Mouse (Mus musculus) midbrain, embryonic 10.5 days (tissue): Measurements from ENCODE around the gene Nop14. TPM values are rescaled to one million over a fixed set of nuclear protein-coding genes. Genes with fewer than 3 reads are reported as not detected.

Source experiments
- DNase-seq: peaks from one replicate; pipeline ENCODE4 v3.0.0-alpha.2; 2017; ENCODE audit warnings: low spot score
- H3K27ac ChIP-seq: fragments of 300-500 bp; sonication (generic); replicated peaks from 2 replicates; pipeline ENCODE4 v1.5.1; 2016; ENCODE audit warnings: mild to moderate bottlenecking
- H3K27me3 ChIP-seq: fragments of 300-500 bp; sonication (generic); 2 replicates; pipeline ENCODE4 v1.6.1; 2016; ENCODE audit warnings: low read depth, mild to moderate bottlenecking; ENCODE audit not compliant: poor library complexity, severe bottlenecking
- H3K36me3 ChIP-seq: fragments of 300-500 bp; sonication (generic); 2 replicates; pipeline ENCODE4 v1.6.1; 2016; ENCODE audit warnings: mild to moderate bottlenecking, moderate library complexity
- H3K4me1 ChIP-seq: fragments of 300-500 bp; sonication (generic); 2 replicates; pipeline ENCODE4 v1.6.1; 2016
- H3K4me3 ChIP-seq: fragments of 300-500 bp; sonication (generic); 2 replicates; pipeline ENCODE4 v1.5.1; 2016; ENCODE audit warnings: mild to moderate bottlenecking, moderate library complexity
- H3K9me3 ChIP-seq: fragments of 300-500 bp; sonication (generic); replicated peaks from 2 replicates; pipeline ENCODE4 v1.6.1; 2016; ENCODE audit warnings: mild to moderate bottlenecking
- WGBS: fragments of 180-500 bp; shearing (Covaris S2); methylation state at CpG from one replicate; pipeline ENCODE4 v1.1.7; 2016; 5-methylcytosine and 5-hydroxymethylcytosine counted together
- polyA plus RNA-seq: library from polyadenylated mRNA; unstranded; fragments of >200 nt; fragmentation: Nextera tagmentation; extraction: Ambion mirVana; gene quantifications from 2 replicates; pipeline ENCODE4 v1.2.1, GENCODE M21; 2016

The Nop14 gene
- polyA plus RNA-seq, 1 experiment from 2014 or later: 27.4 TPM

DNA sequence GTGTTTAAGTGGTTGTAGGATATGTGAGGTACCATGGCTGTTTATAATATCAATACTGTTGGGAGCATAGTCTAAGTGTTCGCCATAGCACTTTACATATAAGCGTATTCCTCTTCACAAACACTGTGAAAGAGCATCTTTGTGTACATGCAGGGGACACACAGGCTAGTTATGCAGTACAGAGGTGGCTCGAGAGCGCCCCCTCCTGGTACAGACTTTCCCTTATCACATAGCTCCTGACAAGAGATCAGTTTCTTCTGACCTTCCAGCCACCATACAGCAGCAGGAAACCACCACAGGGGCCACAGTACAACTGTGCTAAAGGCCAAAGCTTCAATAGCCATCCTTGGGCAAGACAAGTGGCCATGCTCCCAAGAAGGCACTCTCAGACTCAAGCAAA is 12.4 kb downstream of the Nop14 start:
- Histone ChIP-seq H3K27me3 (no peaks in the 10 kb centered on the region), H3K9me3 (no peaks in the 10 kb centered on the region), H3K27ac (no peak overlapping the region), H3K4me1 (no peaks in the 10 kb centered on the region), H3K36me3 (peaks cover 100% of the 10 kb centered on the region), H3K4me3 (no peak overlapping the region)
- peak; percentile 67 for DNase-seq
- 56% methylated on average over 4 of the region's 4 CpGs for WGBS

DNA sequence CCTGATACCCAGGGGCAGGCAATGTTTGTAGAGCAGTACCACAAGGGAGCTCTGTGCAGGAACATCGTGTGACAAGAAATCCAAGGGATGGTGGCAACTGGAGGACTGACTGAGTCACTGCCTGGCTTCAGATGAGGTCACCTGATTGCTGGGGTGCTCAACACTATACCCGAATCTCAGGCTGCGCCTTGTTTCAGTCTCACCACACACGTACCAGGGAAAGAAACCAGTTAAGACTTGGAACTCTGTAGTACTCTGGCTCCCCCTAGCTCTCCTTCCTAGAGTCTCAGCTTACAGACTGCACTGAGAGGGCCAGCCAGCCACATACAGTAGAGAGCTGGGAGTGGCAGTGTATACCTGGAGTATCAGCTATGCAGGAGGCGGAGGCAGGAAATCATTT is 17.0 kb downstream of the Nop14 start:
- DNase-seq: no peak

GRCm38 (mm10) chr5:34641991-34642390 is 18.0 kb downstream of the Nop14 start:
- peaks cover 12% of the 10 kb centered on the region for H3K4me1 ChIP-seq
- 86% methylated on average over 3 of the region's 3 CpGs for WGBS
- DNase-seq: no peak
- no peaks in the 10 kb centered on the region for H3K27me3 ChIP-seq
- H3K27ac ChIP-seq: no peak overlapping the region
- no peak overlapping the region for H3K4me3 ChIP-seq
- peaks cover 93% of the 10 kb centered on the region for H3K36me3 ChIP-seq
- no peaks in the 10 kb centered on the region for H3K9me3 ChIP-seq

More for the DNA sequence above, 17.0 kb downstream of the Nop14 start:
- no peaks in the 10 kb centered on the region for H3K27me3 ChIP-seq
- no peaks in the 10 kb centered on the region for H3K9me3 ChIP-seq
- H3K27ac ChIP-seq: no peak overlapping the region
- peaks cover 2% of the 10 kb centered on the region; the same call in 1 of the 2 replicates for H3K4me1 ChIP-seq
- H3K36me3 ChIP-seq: peaks cover 95% of the 10 kb centered on the region
- 86% methylated on average over 5 of the region's 5 CpGs for WGBS
- no peak overlapping the region for H3K4me3 ChIP-seq

GRCm38 (mm10) chr5:34637591-34638156 is 22.3 kb downstream of the Nop14 start:
- 82% methylated on average over 7 of the region's 7 CpGs for WGBS
- Histone ChIP-seq H3K4me1 (peaks cover 38% of the 10 kb centered on the region), H3K9me3 (no peaks in the 10 kb centered on the region), H3K27me3 (no peaks in the 10 kb centered on the region), H3K27ac (peak overlapping the region; percentile 86), H3K36me3 (peaks cover 81% of the 10 kb centered on the region), H3K4me3 (peak overlapping the region; percentile 66; the same call in 1 of the 2 replicates)
- DNase-seq: no peak

DNA sequence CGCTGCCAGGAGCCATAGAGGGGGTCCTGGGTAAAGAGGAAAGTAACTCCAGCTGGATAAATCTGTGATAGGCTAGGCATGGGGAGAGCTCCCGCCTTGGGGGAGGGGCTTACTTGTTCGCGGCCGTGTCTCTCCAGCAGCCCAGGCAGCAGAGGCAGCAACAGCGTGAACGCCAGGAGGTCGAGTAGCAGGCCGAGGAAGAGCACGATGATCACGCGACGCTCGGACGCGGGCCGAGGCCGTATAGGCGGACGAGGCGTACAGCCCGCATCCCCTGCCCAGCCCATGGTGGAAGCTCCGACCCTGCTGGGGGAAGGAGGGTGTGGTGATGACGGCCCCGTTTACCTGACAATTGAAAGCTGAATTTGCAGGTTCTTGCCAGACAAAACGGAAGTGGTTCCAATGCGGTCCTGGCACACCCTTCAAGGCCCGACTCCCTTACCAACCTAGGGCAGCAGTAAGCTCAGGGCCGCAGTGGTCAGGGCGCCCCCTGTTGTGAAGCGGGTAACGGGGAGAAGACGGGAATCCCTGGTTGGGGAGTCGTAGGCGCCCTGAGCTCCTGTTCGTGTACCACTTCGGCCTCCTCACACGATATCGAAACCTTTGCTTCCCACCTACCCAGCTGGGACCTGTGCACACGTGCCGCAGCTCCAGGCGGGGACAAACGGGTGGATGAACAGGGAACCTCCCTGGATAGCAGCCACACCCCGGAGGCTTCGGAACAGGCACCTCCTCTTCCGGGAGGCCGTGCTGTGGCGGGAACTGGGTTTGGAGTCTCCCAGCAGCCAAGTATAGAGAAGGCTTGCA is 23.3 kb downstream of the Nop14 start, which contains the start of gene Mfsd10:
Mfsd10 (minus strand) TSS at position 732 of the 807 bp plus-strand sequence.
- peak; percentile 78 for DNase-seq
- H3K27ac ChIP-seq: peak within 1 kb of the TSS; percentile 86
- H3K9me3 ChIP-seq: no peaks in the 10 kb centered on the region
- under 1% methylated on average over 48 of the region's 48 CpGs for WGBS
- H3K4me1 ChIP-seq: peaks cover 38% of the 10 kb centered on the region
- peaks cover 86% of the 10 kb centered on the region for H3K36me3 ChIP-seq
- H3K27me3 ChIP-seq: no peaks in the 10 kb centered on the region
- peak within 1 kb of the TSS; percentile 66 for H3K4me3 ChIP-seq

DNA sequence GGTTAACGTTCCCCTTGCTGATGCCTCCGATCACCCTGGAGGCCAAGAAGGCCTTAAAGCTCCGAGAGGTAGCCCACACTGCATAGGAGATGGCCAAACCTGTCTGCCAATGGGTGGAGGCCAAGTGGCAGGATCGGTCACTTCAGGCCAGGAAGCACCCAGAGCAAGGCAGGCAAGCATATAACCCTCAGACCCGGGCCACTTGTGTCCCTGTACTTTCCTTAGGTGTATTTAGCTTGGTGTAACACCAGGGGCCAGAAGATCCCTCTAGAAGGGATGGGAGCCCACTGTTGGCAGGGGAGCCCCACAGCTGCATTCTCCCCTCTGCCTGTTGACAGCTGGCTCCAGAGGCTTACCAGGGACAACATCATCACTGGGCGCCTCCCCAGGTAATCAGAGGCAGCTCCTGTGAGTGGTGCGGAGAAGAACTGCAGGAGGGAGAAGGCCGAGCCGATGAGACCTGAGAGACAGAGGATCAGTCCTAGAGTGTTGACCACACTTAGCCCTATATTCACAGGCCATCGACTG is 24.2 kb downstream of the Nop14 start:
- H3K36me3 ChIP-seq: peaks cover 86% of the 10 kb centered on the region
- no peak for DNase-seq
- no peaks in the 10 kb centered on the region for H3K9me3 ChIP-seq
- H3K4me1 ChIP-seq: peaks cover 38% of the 10 kb centered on the region
- peak overlapping the region; percentile 66 for H3K4me3 ChIP-seq
- H3K27me3 ChIP-seq: no peaks in the 10 kb centered on the region
- WGBS: 65% methylated on average over 10 of the region's 10 CpGs
- peak overlapping the region; percentile 86; the same call in 1 of the 2 replicates for H3K27ac ChIP-seq

DNA sequence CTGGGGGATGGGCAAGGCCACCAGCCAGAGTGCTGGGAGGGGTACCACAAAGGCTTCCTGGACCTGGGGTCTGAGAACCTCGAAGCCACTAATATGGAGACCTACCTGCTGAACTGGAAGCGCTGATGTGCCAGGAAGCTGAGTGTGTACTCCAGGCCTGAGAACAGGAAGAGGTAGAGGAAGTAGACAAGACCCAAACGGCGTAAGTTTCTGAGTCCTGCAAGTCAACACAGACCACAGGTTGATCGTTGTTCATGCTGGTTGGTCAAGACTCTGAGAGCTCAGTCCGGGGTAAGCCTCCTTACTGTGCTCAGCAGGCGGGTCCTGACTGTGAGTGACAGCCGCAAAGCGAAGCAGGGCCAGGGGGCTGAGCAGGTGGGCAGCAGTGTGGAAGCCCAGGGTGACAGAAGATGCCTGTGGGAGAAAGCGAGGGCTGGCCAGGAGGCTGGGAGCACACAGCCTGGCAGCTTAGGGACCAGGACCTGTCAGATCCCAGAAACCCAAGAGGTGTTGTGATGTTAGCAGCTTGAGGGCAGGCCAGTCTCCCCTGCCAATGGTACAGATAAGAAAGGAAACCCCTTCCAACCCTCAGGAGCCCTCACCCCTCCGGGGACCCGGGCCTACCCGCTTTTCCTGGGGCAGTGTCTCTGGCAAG is 25.1 kb downstream of the Nop14 start:
- H3K27me3 ChIP-seq: no peaks in the 10 kb centered on the region
- H3K36me3 ChIP-seq: peaks cover 86% of the 10 kb centered on the region
- H3K4me3 ChIP-seq: no peak overlapping the region
- 92% methylated on average over 13 of the region's 13 CpGs for WGBS
- H3K4me1 ChIP-seq: peaks cover 37% of the 10 kb centered on the region
- DNase-seq: no peak
- H3K27ac ChIP-seq: 0 out of 2 replicates have a peak overlapping the region, but pooled peaks have one; percentile 17
- H3K9me3 ChIP-seq: no peaks in the 10 kb centered on the region

DNA sequence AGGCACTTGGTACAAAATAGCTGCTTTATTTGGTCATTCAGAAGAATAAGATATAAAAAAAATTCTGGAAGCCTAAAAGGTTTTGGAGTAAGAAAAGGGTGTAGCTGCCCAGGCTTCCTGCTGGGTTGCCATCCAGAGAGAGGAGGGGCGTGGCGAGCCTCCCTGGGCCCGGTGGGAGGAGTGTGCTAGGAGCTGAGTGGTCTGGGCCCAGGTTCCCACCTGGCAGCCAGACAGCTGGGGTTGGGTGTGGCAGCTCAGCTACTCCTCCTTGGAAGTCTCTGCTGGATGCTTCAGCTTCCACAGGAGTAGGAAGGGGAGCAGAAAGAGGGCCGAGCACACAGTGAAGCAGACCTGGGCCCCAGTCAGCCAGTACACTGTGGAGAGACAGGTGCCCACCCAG is 26.3 kb downstream of the Nop14 start:
- 83% methylated on average over 4 of the region's 4 CpGs for WGBS
- peaks cover 36% of the 10 kb centered on the region for H3K4me1 ChIP-seq
- DNase-seq: no peak
- no peak overlapping the region for H3K4me3 ChIP-seq
- no peak overlapping the region for H3K27ac ChIP-seq
- H3K27me3 ChIP-seq: no peaks in the 10 kb centered on the region
- H3K9me3 ChIP-seq: no peaks in the 10 kb centered on the region
- peaks cover 86% of the 10 kb centered on the region for H3K36me3 ChIP-seq

DNA sequence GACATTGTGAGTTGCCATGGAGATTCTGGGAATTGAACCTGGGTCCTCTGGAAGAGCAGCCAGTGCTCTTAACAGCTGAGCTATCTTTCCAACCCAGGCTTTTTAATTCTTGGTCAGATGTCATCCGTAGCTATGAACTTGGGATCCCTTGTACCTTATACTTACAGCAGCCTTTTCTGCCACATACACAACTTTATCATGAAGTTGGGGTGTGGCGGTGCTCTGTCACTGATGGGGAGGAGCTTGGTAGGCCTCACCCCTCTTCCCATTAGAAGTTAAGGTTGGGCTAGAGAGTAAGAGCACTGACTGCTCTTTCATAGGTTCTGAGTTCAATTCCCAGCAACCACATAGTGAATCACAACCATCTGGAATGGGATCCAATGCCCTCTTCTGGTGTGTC is 27.0 kb downstream of the Nop14 start:
- whole genome bisulfite sequencing: 91% methylated on average over 2 of the region's 2 CpGs
- H3K36me3 ChIP-seq: peaks cover 86% of the 10 kb centered on the region
- H3K27ac ChIP-seq: no peak overlapping the region
- no peak for DNase-seq
- peaks cover 36% of the 10 kb centered on the region for H3K4me1 ChIP-seq
- no peak overlapping the region for H3K4me3 ChIP-seq
- no peaks in the 10 kb centered on the region for H3K27me3 ChIP-seq
- H3K9me3 ChIP-seq: no peaks in the 10 kb centered on the region

GRCm38 (mm10) chr5:34609966-34610365 is 50.0 kb downstream of the Nop14 start:
- H3K4me1 ChIP-seq: no peaks in the 10 kb centered on the region
- H3K27ac ChIP-seq: no peak overlapping the region
- no peak overlapping the region for H3K4me3 ChIP-seq
- H3K36me3 ChIP-seq: peaks cover 82% of the 10 kb centered on the region
- no peaks in the 10 kb centered on the region for H3K9me3 ChIP-seq
- no peak for DNase-seq
- WGBS: 90% methylated on average over 4 of the region's 4 CpGs
- no peaks in the 10 kb centered on the region for H3K27me3 ChIP-seq

GRCm38 (mm10) chr5:34608226-34608625 is 51.7 kb downstream of the Nop14 start:
- 87% methylated on average over 3 of the region's 3 CpGs for WGBS

GRCm38 (mm10) chr5:34607100-34607880 is 52.7 kb downstream of the Nop14 start:
- 90% methylated on average over 8 of the region's 8 CpGs for WGBS
- H3K27ac ChIP-seq: no peak overlapping the region
- H3K9me3 ChIP-seq: no peaks in the 10 kb centered on the region
- H3K4me3 ChIP-seq: no peak overlapping the region
- H3K4me1 ChIP-seq: no peaks in the 10 kb centered on the region
- H3K36me3 ChIP-seq: peaks cover 73% of the 10 kb centered on the region
- DNase-seq: no peak
- H3K27me3 ChIP-seq: no peaks in the 10 kb centered on the region

More at GRCm38 (mm10) chr5:34608226-34608625, 51.7 kb downstream of the Nop14 start:
- Histone ChIP-seq H3K27ac (no peak overlapping the region), H3K9me3 (no peaks in the 10 kb centered on the region), H3K36me3 (peaks cover 71% of the 10 kb centered on the region), H3K4me1 (no peaks in the 10 kb centered on the region), H3K27me3 (no peaks in the 10 kb centered on the region), H3K4me3 (no peak overlapping the region)
- no peak for DNase-seq
